Mouse (Mus musculus) layer of hippocampus, adult 11-12 months (tissue): ENCODE data around the gene Jade2.
A peak's percentile ranks its signal among the peaks of the same experiment; 100 is the strongest.

Source experiments
- DNase-seq: peaks from one replicate; pipeline ENCODE4 v3.0.0; 2022; ENCODE audit warnings: low spot score

The Jade2 gene

DNA sequence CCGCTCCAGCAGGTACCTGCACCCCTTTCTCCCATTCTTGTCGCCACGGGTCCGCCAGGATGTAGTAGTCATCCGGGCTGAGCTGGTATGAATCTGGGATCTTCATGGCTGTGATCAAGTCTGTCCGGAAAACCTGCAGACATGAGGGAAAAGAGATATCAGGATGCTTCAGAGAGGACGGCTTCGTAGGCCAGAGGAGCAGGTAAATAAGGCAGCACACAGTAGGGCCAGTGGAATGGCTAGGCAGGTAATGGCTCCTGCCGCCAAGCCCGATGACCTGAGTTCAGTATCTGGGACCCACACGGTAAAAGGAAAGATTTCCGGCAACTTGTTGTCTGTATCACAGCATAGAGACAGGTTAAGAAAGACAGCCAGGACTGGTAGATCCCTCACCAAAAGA is 21.9 kb downstream of the Jade2 start:
- no peak for DNase-seq

DNA sequence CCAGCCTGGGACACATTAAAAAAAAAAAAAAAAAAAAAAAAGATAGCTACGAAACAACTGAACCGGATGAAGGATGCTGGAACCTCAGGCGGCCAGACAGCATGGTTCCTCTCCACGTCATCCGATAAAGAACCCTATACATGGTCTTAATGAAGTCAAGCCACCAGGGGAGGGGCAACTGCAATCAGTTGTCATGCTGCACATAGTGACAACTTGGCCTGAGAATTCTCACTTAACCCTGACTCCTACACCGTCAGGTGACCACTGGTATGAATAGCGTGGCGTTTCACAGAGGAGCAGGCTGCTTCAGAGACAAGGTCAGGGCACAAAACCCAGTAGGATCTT is 23.4 kb downstream of the Jade2 start:
- no peak for DNase-seq

DNA sequence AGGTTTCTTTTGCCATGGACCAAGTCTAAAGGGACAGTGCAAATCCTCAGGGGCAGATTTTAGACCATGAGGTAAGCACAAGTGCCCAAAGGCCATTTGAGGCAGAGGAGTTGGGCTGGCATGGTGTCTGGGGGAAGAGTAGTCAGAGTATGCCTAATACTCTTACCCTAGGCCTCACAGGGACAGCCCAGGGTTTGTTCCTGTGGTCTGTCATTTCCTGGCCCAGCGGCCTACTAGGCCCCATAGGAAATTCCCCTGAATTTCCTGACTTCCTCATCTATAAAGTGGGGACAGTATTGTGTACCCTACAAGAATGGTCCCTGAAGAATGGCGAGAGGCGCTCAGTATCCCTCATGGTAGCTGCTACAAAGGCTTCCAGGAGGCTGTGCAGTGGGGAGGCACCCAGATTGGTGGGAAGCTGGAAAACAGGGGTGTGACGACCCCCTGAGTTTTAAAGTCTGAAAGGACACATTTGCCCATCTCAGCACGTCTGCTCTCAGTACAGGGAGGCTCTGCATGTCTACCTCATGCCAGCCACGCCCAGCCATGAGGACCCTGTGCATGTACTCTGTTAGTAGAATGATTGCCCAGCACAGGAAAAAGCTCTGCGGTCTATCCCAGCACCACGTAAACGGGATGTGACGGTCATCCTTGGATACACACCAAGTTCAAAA is 23.9 kb downstream of the Jade2 start:
- no peak for DNase-seq

DNA sequence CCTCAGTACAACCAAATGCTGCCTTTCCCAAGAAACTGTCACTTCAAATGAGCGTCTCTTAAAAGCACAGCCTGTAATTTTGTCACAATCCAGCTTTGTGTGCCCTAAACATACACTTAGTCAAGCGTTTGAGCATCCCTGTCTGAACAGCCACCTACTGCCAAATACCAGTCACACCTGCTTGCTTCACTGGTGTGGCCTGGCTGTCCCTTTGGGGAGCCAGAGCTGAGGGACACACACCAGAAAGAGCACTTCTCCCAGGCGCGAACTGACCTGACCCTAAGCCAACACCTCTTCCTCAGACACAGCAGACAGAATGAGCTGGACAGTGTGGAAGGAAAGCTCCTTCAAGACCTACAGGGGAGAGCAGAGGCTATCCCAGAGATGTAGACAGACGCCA is 24.5 kb downstream of the Jade2 start:
- no peak for DNase-seq

DNA sequence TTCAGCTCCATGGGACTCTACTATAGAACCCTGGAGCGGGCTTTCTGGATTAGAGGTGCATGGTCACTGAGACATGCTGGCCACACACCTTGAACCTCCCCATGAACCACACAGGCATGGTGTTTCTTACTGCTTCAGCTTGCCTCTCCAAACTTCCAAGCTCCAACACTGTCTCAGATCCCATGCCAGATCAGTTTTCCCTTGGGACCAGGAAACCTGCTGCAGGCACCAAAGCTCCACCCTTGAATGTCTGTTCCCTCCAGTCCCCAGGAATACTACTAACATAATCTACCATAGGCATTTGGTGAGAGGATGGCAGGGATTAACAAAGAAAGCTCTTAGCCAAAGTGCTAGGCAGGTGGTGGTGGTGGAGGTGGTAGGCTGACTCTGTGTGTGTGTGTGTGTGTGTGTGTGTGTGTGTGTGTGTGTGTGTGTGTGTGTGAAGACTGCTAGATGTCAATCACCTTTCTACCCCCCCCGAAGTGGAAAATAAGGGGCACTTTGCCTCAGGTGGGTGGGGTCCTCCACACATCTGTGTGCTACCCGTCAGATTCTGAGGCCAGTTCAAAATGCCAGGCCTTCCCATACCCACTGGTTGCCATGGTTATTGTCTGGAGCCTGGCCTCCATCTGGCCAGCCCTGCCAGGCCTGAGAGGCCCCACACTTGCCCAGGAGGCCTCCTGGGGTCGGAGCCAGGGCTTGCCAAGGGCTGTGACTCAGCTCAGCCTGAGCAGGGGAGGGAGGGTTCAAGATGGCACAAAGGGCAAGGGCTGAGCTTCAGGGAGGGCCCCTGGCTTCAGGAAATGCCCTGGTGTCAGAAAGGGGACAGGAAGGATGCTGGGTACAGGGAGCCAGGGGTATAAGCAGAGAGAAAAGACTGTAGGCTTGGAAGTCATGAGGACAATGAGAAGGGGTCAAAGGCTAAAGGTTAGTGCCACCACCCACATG is 25.2 kb downstream of the Jade2 start:
- DNase-seq: peak; percentile 39

DNA sequence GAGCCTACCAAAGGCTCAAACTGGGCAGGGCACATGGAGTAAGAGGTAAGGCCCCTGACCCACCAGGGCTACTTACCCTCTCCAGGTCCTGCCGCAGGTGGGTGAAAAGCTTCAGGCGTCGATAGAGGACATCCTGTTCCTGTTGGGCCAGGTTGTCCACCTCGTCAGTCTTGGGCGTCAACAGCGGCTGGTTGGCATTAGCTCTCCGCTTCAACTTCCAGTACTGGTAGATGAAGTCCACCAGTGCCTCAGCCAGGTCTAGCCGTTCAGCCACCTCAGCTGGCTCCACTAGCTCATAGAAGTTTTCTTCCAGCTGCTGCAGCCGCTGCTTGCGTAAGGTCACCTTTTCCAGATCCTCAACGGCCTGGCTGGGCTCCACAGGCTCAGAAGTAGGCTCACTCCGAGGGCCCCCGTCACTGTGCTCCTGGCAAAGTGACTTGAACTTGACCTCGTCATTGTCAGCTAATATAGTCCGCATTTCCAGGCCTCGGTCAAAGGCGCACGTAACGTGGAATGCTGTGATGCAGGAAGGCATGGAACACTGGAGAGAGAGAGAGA is 32.5 kb downstream of the Jade2 start:
- DNase-seq: no peak

DNA sequence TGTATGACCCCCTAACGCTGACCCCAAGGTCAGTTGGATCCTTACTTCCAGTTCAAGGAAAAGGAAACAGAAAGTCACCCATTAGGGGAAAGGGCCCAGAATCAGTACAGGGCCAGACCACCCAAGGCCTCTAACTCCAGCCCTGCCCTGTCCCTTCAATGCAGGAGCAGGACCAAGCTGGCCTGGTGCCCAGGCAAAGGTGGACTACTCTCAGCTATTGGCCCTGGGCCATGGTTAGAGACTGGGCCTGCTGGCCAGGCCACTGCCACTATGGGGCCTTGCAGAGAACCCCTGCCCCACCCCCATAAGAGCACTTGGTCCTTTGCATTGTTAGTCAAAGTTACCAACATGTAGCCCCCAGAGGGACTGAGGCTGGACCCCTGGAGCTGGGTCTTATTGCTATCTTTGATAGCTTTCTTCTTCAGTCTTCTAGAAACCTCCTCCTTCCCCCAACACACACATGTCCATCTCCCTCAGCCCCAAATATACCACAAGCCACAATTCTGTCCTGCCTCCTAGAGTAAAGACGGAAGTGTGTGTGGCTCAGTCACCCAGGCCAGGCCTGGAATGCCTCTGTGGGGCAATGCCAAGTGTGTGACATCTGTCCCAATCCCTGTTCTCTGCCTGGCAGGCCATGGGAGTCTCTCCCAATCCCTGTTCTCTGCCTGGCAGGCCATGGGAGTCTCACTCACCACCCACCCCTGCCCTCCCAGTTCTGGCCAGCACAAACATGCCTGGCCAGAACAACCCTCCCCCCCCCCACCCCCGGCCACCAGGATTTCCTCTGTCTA is 33.3 kb downstream of the Jade2 start:
- no peak for DNase-seq

DNA sequence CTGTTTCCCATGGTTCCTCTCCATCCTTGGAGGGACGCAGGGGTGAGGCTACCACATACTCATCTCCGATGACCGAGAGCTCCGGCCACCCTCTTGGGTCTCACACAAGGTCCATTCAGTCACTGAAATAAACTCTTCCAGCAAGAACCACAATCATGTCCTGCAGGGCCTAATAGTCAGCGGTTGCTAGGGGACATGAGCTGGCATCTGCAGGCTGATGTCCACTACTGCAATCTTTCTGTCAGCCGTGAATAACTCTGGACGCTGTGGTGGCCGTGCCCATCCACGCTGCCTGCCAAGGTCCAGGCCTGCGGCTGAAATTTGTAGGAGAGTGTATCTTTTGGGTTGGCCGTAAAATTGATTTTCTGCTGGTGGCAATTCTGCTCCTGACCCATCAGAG is 34.2 kb downstream of the Jade2 start:
- no peak for DNase-seq

DNA sequence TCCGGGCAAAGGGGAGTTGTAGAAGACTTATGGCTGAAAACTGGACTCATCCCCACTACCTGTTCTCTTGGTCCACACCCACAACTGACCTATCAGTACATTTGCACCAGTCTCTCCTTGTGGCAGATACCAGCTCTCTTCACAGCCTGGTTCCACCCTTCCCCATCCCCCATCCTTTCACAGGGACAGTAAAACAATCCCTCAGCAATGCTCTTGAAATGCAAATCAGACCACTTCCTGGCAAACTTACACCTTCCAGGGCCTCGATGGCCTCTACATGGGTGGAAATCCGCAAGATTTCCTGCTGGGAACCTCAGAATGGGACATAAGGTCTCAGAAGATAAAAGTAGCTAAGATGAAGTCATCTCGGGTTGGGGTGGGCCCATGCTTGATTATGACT is 34.7 kb downstream of the Jade2 start:
- DNase-seq: no peak

DNA sequence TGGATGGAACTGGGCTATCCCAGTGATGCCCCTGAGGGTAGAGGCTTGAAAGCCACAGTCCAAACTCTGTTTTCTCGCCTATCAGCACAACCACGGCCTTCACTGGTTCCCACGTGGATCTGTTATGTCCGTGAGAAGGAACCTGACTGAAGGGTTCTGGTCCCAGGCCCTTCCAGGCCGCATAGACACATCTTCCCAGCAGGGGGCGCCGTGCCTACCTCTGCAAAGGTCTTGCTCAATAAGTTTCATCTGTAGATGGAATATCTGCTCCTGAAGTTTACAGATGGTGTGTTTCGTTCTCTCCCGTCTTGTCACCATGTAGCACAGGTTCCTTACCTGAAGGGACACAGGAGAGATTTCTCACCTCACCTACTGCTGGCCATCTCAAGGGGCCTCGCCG is 36.6 kb downstream of the Jade2 start:
- peak; percentile 70 for DNase-seq

DNA sequence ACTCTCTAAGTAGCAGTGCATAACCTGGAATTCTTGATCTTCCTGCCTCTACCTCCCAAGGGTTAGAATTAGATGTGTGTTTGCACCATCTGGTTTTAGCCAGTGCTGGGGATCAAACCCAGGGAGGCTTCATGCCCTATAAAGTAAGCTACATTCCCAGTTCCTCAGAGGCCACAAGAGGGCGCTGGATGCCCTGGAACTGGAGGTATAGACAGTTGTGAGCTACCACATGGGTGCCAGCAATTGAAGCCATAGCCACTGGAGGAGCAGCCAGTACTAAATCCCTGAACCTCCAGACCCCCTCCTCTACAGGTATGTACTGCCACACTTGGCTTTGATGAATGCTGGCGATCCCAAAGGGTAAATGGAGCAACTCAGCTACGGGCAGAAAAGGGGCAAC is 37.5 kb downstream of the Jade2 start:
- DNase-seq: no peak

DNA sequence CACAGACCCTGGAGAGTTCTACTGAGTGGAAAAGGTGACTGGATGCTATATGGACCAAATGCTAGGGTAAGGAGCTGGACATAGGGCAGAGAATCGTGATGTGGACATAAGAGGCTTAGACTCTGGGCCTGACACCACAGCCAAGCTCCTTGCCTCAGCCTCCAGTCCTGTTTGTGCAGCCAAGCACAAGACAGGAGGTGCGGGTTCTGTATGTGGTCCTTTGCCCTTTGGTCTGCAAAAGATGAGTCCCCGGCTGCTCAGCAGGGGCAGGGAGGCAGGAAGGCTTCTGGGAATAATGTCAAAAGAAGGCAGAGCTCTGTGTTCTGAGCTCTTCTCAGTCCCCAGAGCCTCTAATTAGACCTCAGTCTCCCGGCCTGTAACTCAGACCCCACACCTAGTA is 38.6 kb downstream of the Jade2 start:
- DNase-seq: no peak

DNA sequence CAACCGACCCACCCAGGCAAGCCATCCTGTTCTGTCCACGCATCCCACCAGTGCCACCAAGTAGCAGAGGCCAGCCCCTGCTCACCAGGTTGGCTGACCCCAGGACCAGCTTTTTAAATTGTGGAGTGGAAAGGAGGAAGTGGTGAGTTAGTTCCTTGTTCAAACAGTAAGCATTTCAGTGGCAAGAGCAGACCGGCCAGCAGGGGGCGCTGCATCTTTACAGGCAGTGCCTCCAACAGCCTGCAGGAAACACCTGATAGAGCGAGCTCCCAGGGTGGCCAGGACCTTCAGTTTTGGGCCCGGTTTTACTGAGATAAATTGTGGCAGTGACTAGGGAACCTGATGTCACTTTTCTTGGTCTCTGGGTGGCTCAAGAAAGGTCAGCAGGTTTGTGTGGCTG is 39.7 kb downstream of the Jade2 start:
- peak; percentile 92 for DNase-seq

DNA sequence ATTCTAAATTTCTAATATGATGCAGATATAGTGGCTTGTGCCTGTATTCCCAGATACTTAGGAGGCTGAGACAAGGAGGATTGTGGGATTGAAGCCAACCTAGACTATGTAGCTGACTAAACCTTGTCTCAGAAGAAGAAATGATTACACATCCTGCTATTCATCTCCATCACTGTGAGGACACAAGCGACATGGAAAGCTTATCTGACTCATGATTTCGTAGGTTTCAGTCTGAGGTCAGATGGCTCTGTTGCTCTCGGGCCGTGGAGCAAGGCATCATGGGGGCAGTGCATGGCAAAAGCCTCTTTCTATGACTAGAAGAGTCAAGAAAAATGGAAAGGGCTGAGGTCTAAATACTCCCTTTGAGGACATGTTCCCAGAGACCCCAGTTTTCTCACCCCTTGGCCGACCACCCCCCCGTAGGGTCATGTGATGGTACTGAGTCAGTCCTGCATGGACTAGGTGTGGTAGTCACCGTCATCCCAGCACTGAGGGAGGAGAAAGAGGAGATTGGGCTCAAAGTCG is 45.4 kb downstream of the Jade2 start:
- no peak for DNase-seq

DNA sequence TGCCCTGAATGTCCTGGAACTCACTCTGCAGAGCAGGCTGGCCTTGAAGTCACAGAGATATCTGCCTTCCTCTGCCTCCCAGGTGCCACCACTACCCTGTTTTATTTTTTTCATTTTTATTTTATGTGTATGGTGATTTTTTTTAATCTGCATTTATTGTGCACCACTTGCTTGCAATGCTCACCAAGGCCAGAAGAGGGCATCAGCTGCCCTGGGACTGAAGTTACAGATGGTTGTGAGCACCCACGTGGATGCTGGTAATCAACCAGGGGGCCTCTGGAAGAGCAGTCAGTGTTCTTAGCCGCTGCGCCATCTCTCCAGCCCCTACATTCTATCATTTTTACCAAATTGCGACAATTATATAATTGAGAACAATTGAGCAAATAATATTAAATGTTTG is 46.2 kb downstream of the Jade2 start:
- DNase-seq: no peak

DNA sequence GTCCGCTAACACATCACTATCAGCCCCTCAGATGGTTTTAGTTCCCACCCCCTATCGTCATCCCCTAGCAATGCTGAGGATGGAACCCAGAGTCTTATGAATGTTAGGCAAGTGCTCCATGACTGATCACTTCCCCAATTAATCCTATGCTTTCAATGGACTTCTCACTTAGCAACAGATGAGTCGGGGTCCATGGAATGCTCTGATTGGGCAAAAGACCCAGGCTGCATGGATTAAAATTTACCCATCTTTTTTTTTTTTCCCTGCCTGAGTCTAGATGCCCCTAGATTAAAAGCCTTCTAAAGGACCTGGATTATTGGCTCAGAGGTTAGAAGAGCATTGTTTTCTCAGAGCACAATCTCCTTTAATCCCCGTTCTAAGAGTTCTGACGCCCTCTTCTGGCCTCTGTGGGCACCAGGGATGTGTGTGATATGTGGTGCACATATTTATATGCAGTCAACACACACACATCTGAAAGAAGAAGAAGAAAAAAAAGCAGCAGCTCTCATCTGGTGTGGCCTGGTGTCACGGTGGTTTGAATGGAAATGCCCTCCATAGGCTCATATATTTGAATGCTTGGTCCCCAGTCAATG is 47.7 kb downstream of the Jade2 start:
- DNase-seq: peak; percentile 73

DNA sequence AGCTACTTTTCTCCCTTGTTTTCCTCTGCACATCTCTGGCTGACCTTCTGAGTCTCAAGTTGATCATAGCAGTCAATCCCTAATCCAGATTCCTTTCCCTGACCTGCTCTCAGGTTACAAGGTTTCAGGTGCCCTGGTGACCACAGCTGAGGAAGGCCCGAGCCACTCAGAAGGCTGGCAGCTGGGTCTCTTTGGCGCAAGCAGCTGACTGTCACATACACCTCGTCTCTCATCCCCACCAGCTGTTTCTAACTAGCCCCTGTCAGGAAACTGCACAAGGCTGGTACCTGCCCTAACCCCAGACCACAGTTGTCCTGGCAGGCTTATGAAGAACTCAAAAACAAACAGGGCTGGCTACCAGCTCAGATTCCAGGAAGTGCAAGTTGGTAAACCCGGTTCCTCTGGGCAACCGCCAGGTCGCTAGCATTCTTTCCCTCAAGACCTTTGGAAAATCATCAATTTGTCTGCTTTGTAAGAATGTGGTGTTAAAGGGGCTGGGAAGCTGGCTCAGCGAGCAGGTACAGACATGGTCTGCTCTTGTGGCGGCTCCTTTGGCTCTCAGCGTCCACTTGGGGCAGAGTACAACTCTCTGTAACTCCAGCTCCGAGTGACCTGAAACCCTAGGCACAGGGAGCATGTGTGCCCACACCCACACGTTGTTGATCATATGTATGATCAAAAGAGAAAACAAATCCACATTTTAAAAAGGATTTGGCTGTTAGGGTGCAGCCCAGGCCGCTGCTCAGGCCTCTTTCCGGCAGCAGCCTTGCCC is 50.2 kb downstream of the Jade2 start:
- DNase-seq: no peak

DNA sequence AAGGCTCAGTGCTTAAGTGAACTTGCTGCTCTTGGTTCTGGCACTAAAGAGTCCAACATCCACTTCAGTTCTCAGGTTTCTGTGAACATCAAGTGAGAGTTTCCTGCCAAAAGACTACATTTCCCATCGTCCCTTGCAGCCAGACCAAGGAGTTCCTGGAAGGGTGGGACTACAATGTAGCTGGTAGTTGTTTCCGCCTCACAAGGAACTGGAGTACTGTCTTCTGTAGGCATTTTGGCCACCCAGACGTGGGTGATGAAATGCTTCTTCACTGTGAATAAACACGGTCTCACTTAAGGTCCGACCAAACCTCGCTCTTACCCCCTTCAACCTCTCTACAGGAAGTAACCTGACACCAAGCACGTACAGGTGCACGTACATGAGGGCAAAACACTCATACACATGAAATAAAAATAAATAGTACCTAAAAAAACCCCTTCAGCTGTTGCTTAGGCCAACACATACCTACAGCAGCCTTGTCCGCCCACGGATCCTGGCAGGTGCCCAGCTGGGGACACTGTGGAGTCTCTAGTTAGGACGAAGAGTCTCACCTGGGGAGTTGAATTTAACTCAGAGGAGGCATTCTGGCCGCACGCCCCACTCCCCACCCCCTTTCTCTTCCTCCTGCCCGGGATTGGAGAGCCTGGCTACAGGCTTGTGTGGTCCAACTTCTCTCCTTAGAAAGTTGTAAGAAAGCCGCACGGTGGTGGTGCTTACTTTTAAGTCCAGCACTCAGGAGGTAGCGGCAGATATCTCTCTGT is 52.1 kb downstream of the Jade2 start:
- peak; percentile 75 for DNase-seq

DNA sequence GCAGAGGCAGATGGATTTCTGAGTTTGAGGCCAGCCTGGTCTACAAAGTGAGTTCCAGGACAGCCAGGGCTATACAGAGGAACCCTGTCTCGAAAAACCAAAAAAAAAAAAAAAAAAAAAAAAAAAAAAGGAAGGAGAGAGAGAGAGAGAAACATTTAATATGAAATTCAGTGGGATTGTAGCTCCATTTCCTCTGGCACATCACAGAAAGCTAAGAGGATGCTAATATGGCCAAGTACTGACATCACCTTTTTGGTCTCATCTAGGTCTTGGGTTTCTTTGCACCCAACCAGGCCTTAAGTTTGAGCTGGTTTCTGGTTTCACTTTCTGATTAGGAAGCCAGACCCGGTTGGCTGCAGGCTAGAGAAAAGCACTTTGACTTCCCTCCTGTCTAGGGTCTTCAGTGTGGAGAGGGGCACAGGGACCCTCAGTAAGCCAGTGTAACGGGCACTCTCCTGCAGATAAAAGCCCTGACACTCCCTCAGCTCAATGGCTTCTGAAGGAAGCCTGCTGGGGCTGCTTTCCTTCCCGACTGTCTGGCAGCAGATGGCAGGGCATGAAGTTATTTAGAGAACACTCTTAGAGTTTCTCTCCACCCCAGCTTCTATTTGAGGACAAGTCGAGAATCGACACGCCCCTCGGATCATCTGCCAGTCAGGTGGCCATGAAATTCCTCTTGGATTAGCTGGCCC is 56.7 kb downstream of the Jade2 start:
- DNase-seq: no peak

DNA sequence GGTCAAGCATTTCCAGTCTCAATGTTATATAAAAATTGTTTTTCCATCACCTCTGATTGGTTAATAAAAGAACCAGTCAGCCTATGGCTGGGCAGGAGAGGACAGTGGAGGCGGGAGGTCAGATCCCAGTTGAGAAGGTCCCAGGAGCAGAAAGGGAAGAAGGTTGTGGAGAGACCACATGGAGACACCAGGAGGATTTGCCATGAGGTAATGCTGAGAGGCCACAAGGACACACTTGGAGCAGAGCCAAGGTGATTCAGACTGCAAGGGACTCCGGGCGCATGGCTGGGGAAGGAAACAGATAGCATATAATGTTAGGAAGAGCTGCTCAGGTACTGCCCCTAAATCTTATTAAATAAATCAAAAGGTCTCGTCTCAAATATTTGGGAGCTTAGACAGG is 61.2 kb downstream of the Jade2 start:
- no peak for DNase-seq
